Mouse (Mus musculus) frontal cortex, postnatal 10 days (tissue): ENCODE measurements around the gene Foxp2.

Experiments used
- DNase-seq, 2 experiments: peaks; one replicate each; pipeline ENCODE4 v3.0.0; 2022; ENCODE audit warnings: low spot score in 2 of 2, mixed read lengths in 1 of 2

The Foxp2 gene

DNA sequence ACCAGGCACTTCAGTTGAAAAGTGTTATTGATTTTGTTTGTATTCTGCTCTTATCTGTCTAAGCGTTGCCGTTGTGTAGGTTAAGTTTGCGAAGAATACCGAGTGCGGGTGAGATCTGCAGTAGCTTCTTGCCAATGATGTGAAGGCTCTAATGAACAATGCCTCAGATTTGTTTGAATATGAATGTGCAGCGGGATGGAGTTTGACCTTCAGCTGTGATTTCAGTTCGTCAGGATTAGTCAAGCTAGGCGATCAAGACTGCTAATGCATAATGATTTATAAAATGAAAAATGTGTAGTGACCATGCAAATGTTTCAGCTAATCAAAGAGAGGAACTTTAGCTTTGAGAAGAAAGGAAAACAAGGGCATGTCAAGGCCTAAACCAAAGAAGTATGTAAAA, 469.1 kb downstream of the Foxp2 start:
- no peak for DNase-seq

DNA sequence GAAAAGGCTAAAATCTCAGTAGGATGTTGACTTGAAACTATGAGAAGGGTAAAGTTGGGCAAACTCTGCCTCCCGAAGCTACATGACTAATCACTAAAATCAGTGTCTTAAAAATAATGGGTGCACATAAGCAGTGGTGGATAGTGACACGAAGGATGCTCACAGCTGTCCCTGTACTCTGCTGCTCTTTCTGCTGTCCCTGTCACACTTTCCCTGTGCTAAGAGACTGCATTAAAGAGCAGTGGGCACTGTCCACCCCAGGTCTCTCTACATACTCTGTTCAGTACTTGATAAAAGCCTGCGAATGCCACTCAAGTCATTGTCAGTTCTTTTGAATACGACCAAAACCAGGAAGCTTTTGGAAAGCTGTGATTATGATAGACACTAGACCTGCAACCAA, 469.7 kb downstream of the Foxp2 start:
- DNase-seq: no peak

DNA sequence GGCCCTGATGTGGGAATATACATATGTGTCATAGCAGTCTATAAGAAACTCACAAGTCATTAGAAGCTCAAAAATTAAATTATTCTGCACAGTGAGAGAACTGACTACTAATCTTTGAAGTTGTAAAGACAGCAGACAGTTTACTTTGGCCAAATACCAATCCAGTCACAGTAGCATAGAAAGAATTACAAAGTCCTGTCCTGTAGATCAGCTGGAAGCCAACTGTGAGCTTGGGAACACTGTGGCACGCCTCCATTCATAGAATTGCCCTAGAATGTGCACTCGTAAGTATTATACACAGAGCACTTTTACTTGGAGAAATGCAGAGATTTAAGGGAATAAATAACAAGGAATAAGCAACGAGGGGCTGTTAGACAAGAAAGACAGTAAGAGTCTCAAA, 472.5 kb downstream of the Foxp2 start:
- no peak for DNase-seq

DNA sequence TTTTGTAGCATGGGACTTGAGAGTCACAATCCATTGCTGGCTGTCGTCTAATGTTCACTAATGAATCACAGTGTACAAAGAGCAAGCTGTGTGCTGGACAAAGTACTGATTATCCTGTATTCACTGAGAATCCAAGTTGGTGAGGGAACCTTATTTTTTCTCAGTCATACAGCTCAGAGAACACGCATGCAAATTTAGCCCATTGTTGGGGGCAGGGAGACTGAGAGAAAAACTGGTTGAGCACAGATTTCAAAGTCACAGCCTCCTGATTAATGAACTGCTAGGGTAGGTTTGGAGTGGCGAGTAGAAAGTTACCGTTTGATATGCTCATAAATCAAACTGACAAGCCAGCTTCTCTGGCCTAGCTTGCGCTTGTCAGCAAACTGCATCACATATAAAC, 477.1 kb downstream of the Foxp2 start:
- no peak for DNase-seq

DNA sequence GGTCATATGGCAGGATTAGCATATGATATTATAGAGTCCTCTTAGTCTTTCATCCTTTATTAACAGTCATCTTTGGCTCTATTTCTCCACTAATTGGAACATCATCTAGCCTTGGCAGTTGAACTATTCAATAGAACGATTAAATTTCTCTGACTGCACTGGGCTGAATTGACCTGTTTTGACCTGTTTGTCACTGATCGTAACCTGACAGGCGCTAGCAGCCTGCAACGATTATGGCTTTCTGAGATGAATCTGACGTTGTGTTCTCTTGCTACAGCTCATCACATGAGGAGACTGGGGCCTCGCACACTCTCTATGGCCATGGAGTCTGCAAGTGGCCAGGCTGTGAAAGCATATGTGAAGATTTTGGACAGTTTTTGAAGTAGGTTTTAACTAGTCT, 495.3 kb downstream of the Foxp2 start:
- DNase-seq: no peak

DNA sequence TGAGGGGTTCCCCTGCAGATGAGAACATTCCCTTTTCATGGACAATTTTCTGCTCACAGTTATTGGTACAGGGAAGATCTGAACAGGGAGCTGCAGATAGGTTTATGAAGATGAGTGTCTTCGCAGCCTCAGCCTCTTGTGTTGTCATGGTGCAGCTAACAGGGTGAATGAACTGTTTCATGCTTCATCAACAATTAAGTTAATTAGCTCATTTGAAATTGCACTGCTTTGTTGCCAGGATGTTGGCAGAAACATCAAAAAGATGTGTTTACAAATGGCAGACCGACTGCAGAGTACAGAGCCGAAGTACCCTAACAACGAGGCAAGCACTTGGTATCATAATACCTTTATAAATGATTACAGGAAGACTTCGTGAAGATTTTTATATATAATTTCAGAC, 496.3 kb downstream of the Foxp2 start:
- DNase-seq: no peak

DNA sequence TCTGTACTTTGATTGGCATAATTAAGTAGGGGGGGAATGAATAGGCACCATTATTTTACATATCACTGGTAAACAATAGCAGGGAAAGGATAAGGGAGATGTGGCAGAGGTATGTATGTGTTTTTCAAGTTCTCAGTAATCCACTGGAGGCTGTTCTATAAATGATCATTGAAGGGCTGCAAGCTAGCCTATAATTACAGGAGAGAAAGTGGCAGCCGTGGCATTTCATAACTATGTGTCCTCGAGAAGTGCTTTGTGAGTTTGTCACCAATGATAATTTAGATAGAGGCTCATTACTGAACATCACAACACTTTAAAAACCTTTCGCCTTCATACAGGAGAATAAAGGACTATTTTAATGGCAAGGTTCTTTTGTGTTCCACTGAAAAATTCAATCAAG, 500.0 kb downstream of the Foxp2 start:
- no peak for DNase-seq

DNA sequence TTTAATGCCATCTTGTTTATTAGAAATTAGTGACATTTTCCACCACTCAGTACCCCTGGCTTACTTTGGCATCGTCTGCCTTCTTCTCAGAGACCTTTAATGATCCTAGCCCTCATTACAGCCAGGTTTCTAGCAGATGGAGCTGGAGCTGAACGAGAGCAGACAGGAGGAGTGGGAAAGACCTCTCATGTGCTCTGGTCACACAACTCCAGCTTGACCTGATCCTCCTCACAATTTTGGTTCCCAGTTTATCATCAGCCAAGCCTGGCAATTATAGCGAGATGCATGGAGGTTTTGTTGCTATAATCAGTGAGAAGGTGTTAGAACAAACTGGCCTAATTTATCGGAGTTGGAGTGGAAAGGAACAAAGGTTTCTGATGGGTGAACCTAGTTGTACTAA, 500.9 kb downstream of the Foxp2 start:
- DNase-seq: no peak

DNA sequence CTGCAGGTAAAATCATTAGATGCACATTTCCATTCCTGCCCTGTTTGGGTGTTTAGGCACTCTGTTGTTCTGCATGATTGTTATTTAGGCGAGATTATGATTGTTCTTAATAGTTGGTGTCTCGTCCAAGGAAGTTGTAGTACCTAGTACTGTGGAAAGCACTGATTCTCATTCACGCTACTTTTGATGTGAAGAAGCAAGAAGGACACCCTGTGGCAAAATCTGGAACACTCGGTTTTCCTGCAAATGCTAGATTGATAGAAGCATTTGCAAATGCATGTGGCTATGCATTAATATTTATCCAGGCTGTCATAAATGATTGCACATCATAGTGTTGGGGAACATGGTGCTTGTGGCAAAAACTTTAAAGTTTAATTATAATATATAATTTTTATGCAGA, 514.0 kb downstream of the Foxp2 start:
- no peak for DNase-seq

DNA sequence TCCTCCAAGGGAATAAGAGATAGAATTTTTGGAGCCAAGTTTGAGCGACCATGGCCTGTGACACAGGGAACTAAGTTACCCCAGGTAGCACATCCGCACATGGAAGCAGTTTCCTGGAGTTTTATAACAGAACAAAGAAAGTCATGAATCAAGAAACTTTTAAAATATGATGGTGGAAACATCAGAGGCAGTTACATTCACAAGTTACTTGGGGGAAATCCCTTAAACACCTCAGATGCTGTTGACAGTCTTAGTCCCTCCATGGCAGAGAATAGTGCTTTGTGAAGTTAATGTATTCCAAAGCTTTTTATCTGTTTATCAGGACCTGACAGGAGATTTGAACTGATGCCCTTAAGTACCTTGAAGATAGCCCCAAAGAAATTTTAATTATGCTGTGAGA, 558.6 kb downstream of the Foxp2 start:
- no peak for DNase-seq

DNA sequence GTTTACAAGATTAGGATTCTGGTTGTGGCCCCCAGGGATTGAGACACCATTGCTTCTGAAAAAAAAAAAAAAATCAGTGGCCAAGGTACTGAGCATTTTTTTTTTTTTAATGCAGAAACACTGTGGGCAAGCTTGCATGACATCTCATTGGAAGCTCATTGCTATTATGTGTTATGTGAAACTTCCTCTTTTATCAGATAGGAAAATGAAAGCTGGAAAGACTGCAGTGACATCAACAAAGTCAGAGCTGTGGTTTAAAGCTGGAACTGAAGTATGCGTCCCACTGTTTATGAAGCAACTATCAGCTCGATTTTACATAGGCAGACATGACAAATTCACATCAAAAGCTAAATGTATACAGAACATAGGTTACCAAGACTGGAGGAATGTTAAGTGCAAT, 562.2 kb downstream of the Foxp2 start:
- DNase-seq: no peak

DNA sequence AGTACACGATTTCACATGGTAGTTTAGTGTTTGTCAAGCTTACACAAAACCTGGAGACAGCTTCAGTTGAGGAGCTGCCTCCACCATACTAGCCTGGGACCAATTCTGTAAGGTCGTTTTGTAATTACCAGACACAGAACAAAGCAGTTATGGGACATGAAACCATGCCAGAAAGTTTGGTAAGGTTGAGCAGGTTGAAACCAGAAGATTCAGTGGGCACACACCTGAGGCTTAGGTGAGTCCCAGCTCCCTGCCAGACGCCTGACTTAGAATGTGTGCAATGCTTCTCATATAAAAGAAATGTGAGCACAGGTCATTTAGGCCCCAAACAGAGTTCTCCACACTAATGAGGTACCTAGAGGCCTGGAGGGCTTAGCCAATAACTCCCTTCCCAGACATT, 564.3 kb downstream of the Foxp2 start:
- no peak for DNase-seq

DNA sequence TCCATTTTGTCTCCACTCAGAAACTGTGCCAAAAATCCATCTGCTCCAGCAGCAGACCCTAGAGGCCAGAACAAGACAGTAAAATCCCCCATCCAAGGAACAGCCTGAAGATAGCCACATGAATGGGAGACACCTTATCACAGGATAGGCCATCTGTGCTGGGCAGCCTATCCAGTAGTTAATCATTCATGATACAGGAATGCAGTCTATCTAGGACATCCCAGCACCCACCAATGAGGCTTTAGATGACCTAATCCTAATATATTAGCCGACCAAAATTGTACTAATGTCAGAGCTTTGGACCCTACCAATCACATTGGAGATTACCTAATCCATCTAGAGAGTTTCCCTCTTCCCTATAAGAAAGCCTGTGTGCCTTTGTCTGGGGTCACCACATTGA, 565.5 kb downstream of the Foxp2 start:
- no peak for DNase-seq

DNA sequence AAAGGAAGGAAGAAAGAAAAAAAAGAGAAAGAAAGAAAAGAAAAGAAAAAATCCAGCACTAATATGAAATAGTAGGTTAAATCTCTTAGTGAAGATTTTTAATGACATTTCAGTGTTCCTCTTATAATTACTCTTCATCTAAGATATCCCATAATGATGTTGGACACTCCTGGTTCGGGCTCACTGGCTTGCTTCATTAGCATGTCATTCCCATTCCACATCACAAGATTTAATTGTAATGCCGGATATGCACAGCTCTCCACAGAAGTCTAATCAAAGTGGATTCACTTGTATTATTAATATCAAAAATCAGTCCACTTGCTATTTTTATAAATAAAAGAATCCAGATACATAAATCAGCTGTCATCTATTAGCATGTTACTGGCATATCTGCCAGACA, 585.8 kb downstream of the Foxp2 start:
- no peak for DNase-seq
